Mouse (Mus musculus) lung, embryonic 16.5 days (tissue): Measurements from ENCODE around the gene Angptl4. TPM values are rescaled to one million over a fixed set of nuclear protein-coding genes. Genes with fewer than 3 reads are reported as not detected.
"Not testable (repeated sequence)": the region's sequence is repeated elsewhere in the genome, so short reads cannot be mapped to it uniquely, and the experiment has no call there.

Experiments used
- ATAC-seq: fragments of 200-750 bp; cut with Nextera tagmentation; 2 replicates; pipeline ENCODE4 v1.8.0; 2017; ENCODE audit warnings: low read depth, mild to moderate bottlenecking, moderate library complexity
- H3K27ac ChIP-seq: fragments of 300-500 bp; sonication (generic); 2 replicates; pipeline ENCODE4 v1.5.1; 2014; ENCODE audit warnings: mild to moderate bottlenecking, control low read depth, low read length
- H3K27me3 ChIP-seq: fragments of 300-500 bp; sonication (generic); 2 replicates; pipeline ENCODE4 v1.6.1; 2014; ENCODE audit warnings: low read depth, low read length, mixed read lengths; ENCODE audit not compliant: control insufficient read depth, insufficient read depth
- H3K36me3 ChIP-seq: fragments of 300-500 bp; sonication (generic); 2 replicates; pipeline ENCODE4 v1.6.1; 2014; ENCODE audit warnings: low read length; ENCODE audit not compliant: control insufficient read depth, insufficient read depth
- H3K4me1 ChIP-seq: fragments of 300-500 bp; sonication (generic); replicated peaks from 2 replicates; pipeline ENCODE4 v1.6.1; 2014; ENCODE audit warnings: low read length, mixed read lengths; ENCODE audit not compliant: control insufficient read depth, insufficient read depth
- H3K4me2 ChIP-seq: fragments of 300-500 bp; sonication (generic); 2 replicates; pipeline ENCODE4 v1.6.1; 2014; ENCODE audit warnings: low read depth, low read length, control low read depth
- H3K4me3 ChIP-seq: fragments of 300-500 bp; sonication (generic); 2 replicates; pipeline ENCODE4 v1.5.1; 2014; ENCODE audit warnings: mild to moderate bottlenecking, low read length, control low read depth
- H3K9ac ChIP-seq: fragments of 300-500 bp; sonication (generic); 2 replicates; pipeline ENCODE4 v1.6.1; 2014; ENCODE audit warnings: low read length, control low read depth
- H3K9me3 ChIP-seq: fragments of 300-500 bp; sonication (generic); 2 replicates; pipeline ENCODE4 v1.6.1; 2016; ENCODE audit warnings: low read length; ENCODE audit not compliant: control insufficient read depth
- WGBS: fragments of 180-500 bp; shearing (Covaris S2); extraction: QIAGEN DNeasy Blood & Tissue Kit; methylation state at CpG from one replicate; pipeline ENCODE4 v1.1.7; 2014; 5-methylcytosine and 5-hydroxymethylcytosine counted together
- polyA plus RNA-seq: library from polyadenylated mRNA; unstranded; fragments of >200 nt; fragmentation: Nextera tagmentation; extraction: Ambion mirVana; gene quantifications from 2 replicates; pipeline ENCODE4 v1.2.1, GENCODE M21; 2015

The Angptl4 gene
- polyA plus RNA-seq, 1 experiment from 2014 or later, result 46.1 TPM

DNA sequence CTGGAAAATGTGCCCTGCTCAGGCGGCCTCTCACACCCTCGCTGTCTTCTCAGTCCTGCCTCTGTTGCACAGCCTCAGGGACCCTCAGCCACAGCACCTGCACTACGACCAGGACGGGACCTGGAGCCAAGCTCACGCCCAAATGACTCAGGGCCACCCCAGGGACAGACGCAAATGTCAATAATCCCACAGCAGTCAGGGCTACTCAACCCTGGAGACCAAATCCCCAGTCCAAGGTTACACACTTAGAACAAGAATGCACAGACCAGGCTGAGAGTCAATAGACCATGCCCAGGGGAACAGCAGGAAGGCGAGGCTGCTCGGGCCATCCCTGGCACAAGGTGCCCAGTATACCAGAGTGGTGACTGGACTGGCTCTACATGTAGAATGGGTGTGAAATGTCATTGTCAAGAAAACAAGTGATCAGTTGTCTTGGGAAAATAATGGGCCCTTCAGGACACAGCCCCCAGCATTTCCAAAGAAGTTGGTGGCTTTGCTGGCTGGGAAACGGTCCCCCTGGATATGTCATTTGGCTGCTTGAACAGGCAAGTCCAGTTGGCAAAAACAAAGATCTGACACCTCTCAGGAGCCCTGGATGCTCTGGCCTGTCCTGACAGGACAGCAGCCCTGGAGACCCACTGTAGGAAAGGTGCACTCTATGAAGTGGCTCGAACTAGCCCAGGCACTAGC is 26.1 kb downstream of the Angptl4 start:
- no peak overlapping the region for H3K4me2 ChIP-seq
- no peak overlapping the region for H3K9ac ChIP-seq
- H3K27ac ChIP-seq, result peak overlapping the region; percentile 30
- H3K4me3 ChIP-seq, result no peak overlapping the region
- H3K4me1 ChIP-seq, result peaks cover 40% of the 10 kb centered on the region
- 76% methylated on average over 10 of the region's 10 CpGs for WGBS
- no peak for ATAC-seq
- no peaks in the 10 kb centered on the region for H3K27me3 ChIP-seq
- no peaks in the 10 kb centered on the region for H3K36me3 ChIP-seq
- H3K9me3 ChIP-seq, result no peaks in the 10 kb centered on the region

- no peak overlapping the region for H3K4me3 ChIP-seq
- no peak overlapping the region for H3K27ac ChIP-seq
- H3K4me1 ChIP-seq, result peaks cover 40% of the 10 kb centered on the region
- no peak overlapping the region for H3K9ac ChIP-seq
- H3K9me3 ChIP-seq, result no peaks in the 10 kb centered on the region
- no peak overlapping the region for H3K4me2 ChIP-seq
- H3K36me3 ChIP-seq, result 0 out of 2 replicates have a peak, but pooled peaks cover 2% of the 10 kb centered on the region
- 53% methylated on average over 1 of the region's 1 CpGs for whole genome bisulfite sequencing
- H3K27me3 ChIP-seq, result no peaks in the 10 kb centered on the region
- no peak for ATAC-seq
Observed at GRCm38 (mm10) chr17:33754656-33755055, 27.0 kb downstream of the Angptl4 start.

DNA sequence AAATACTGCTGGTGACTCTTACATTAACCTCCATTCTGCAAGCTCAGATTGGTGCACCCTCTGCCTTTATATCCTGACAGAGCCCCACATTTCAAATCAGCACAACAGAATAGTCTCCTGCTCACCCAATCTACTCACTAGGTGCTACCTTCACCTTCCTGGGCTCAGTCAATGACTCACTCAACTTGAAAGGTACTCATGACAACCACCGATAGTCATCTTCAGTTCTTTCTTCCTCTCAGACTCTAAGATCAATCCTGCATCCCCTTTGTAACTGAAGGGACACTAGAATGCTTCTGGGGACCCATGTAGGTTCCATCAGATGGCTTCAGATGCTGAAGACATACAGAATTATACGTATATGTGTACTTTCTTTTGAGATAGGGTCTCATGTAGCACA is 29.3 kb downstream of the Angptl4 start:
- Histone ChIP-seq H3K9ac (no peak overlapping the region), H3K4me2 (no peak overlapping the region), H3K9me3 (no peaks in the 10 kb centered on the region), H3K4me3 (no peak overlapping the region), H3K4me1 (peaks cover 20% of the 10 kb centered on the region), H3K27me3 (no peaks in the 10 kb centered on the region), H3K36me3 (peaks cover 15% of the 10 kb centered on the region), H3K27ac (no peak overlapping the region)
- ATAC-seq, result no peak
- WGBS, result 95% methylated on average over 2 of the region's 2 CpGs

DNA sequence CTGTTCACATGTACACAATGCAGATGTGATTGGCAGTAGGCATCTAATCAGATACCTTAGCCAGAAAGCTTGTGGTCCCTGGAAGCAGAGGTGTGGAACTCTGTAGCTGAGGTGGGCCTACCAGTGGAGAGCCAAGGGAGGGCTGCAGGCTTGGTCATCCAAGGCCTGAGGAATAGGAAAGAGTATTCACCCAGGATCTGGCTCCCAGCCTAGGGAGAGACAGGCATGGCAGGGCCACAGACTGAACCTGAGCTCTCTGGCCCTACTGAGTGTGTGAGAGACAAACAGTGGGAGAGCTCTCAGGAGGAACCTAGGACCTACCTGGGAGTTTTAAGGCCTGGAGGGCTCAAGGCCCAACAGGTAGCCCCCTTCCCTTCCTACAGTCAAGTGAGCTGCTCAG is 30.4 kb downstream of the Angptl4 start:
- ATAC-seq, result no peak
- H3K4me3 ChIP-seq, result no peak overlapping the region
- H3K4me1 ChIP-seq, result peaks cover 9% of the 10 kb centered on the region
- H3K36me3 ChIP-seq, result peaks cover 17% of the 10 kb centered on the region
- no peaks in the 10 kb centered on the region for H3K27me3 ChIP-seq
- no peak overlapping the region for H3K4me2 ChIP-seq
- no peak overlapping the region for H3K27ac ChIP-seq
- no peak overlapping the region for H3K9ac ChIP-seq
- H3K9me3 ChIP-seq, result no peaks in the 10 kb centered on the region

- H3K4me2 ChIP-seq, result no peak overlapping the region
- WGBS, result 91% methylated on average over 5 of the region's 5 CpGs
- no peak overlapping the region for H3K4me3 ChIP-seq
- no peaks in the 10 kb centered on the region for H3K27me3 ChIP-seq
- ATAC-seq, result no peak
- no peaks in the 10 kb centered on the region for H3K9me3 ChIP-seq
- no peak overlapping the region for H3K27ac ChIP-seq
- H3K9ac ChIP-seq, result no peak overlapping the region
- H3K4me1 ChIP-seq, result no peaks in the 10 kb centered on the region
- peaks cover 25% of the 10 kb centered on the region for H3K36me3 ChIP-seq
Observed at GRCm38 (mm10) chr17:33749451-33749850, 32.2 kb downstream of the Angptl4 start.

- ATAC-seq, result peak; percentile 64
Observed at GRCm38 (mm10) chr17:33746011-33746410, 35.6 kb downstream of the Angptl4 start.

GRCm38 (mm10) chr17:33744686-33745384 is 36.8 kb downstream of the Angptl4 start:
- Histone ChIP-seq H3K4me2 (no peak overlapping the region), H3K36me3 (peaks cover 24% of the 10 kb centered on the region), H3K9me3 (no peaks in the 10 kb centered on the region), H3K27me3 (no peaks in the 10 kb centered on the region), H3K4me3 (no peak overlapping the region), H3K27ac (no peak overlapping the region), H3K4me1 (no peaks in the 10 kb centered on the region), H3K9ac (no peak overlapping the region)
- ATAC-seq, result no peak
- 64% methylated on average over 5 of the region's 5 CpGs for WGBS

More at GRCm38 (mm10) chr17:33746011-33746410, 35.6 kb downstream of the Angptl4 start:
- Histone ChIP-seq H3K27me3 (no peaks in the 10 kb centered on the region), H3K27ac (no peak overlapping the region), H3K9ac (no peak overlapping the region), H3K9me3 (no peaks in the 10 kb centered on the region), H3K4me1 (no peaks in the 10 kb centered on the region), H3K4me3 (no peak overlapping the region), H3K4me2 (no peak overlapping the region), H3K36me3 (peaks cover 25% of the 10 kb centered on the region)
- WGBS, result 58% methylated on average over 2 of the region's 2 CpGs

DNA sequence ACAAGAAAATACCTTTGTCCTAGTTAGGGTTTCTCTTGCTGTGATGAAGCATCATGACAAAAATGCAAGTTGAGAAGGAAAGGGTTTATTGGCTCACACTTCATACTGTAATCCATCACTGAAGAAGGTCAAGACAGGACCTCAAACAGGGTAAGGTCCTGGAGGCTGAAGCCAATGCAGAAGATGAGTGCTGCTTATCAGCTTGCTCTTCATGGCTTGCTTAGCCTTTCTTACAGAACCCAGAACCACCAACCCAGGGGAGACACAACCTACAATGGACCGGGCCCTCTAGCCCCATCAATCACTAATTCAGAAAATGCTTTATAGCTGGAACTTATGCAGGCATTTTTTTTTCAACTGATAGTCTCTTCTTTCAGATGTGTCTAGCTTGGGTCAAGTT is 39.2 kb downstream of the Angptl4 start:
- 84% methylated on average over 1 of the region's 1 CpGs for WGBS
- no peak overlapping the region for H3K4me3 ChIP-seq
- no peak overlapping the region for H3K27ac ChIP-seq
- no peak for ATAC-seq
- peaks cover 10% of the 10 kb centered on the region for H3K36me3 ChIP-seq
- H3K27me3 ChIP-seq, result no peaks in the 10 kb centered on the region
- no peaks in the 10 kb centered on the region for H3K4me1 ChIP-seq
- no peaks in the 10 kb centered on the region for H3K9me3 ChIP-seq
- H3K4me2 ChIP-seq, result no peak overlapping the region
- H3K9ac ChIP-seq, result no peak overlapping the region

DNA sequence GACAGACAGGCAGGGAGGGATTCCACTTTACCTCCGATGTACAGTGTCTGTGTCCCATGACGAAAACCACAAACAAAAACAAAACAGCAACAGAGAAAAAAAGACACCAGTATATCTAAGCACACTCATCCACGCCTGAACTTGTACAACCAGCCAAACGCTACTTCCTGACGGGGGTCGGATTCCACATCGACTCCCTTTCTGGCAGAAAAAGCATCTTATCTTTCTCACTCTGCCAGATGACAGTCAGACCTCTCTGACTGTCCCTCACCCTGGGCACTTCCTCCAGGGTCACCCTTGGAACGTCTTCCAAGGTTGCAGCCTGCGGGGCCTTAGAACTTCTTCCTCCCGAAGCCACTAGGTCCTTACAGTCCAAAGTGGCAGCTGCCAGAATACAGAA is 48.1 kb downstream of the Angptl4 start:
- not testable (repeated sequence) for H3K9me3 ChIP-seq, H3K4me3 ChIP-seq, H3K27me3 ChIP-seq, H3K36me3 ChIP-seq, H3K4me1 ChIP-seq, H3K27ac ChIP-seq, ATAC-seq, H3K4me2 ChIP-seq, H3K9ac ChIP-seq
- 43% methylated on average over 10 of the region's 10 CpGs for WGBS
